Mouse (Mus musculus) embryonic facial prominence, embryonic 12.5 days (tissue): ENCODE results near the gene Parp1. TPM values are rescaled to one million over a fixed set of nuclear protein-coding genes. Genes with fewer than 3 reads are reported as not detected.

Source experiments
- ATAC-seq: fragments of 200-750 bp; cut with Nextera tagmentation; 2 replicates; pipeline ENCODE4 v1.8.0; 2017; ENCODE audit not compliant: insufficient number of reproducible peaks, insufficient read depth, low FRiP score, low TSS enrichment
- H3K27ac ChIP-seq: fragments of 300-500 bp; sonication (generic); 2 replicates; pipeline ENCODE4 v1.5.1; 2016; ENCODE audit warnings: mild to moderate bottlenecking
- H3K27me3 ChIP-seq: fragments of 300-500 bp; sonication (generic); 2 replicates; pipeline ENCODE4 v1.6.1; 2016; ENCODE audit warnings: mild to moderate bottlenecking, moderate library complexity
- H3K36me3 ChIP-seq: fragments of 300-500 bp; sonication (generic); 2 replicates; pipeline ENCODE4 v1.6.1; 2016; ENCODE audit warnings: mild to moderate bottlenecking
- H3K4me1 ChIP-seq: fragments of 300-500 bp; sonication (generic); 2 replicates; pipeline ENCODE4 v1.6.1; 2016
- H3K4me2 ChIP-seq: fragments of 300-500 bp; sonication (generic); replicated peaks from 2 replicates; pipeline ENCODE4 v1.6.1; 2016; ENCODE audit warnings: mild to moderate bottlenecking, moderate library complexity
- H3K4me3 ChIP-seq: fragments of 300-500 bp; sonication (generic); 2 replicates; pipeline ENCODE4 v1.5.1; 2016; ENCODE audit warnings: mild to moderate bottlenecking
- H3K9ac ChIP-seq: fragments of 300-500 bp; sonication (generic); 2 replicates; pipeline ENCODE4 v1.6.1; 2016; ENCODE audit warnings: mild to moderate bottlenecking, moderate library complexity
- H3K9me3 ChIP-seq: fragments of 300-500 bp; sonication (generic); 2 replicates; pipeline ENCODE4 v1.6.1; 2016; ENCODE audit warnings: mild to moderate bottlenecking, moderate library complexity
- WGBS: fragments of 180-500 bp; shearing (Covaris S2); methylation state at CpG from one replicate; pipeline ENCODE4 v1.1.7; 2016; 5-methylcytosine and 5-hydroxymethylcytosine counted together
- microRNA-seq: library from miRNA; unstranded; fragments of <30 nt; microRNA quantifications from one replicate; pipeline ENCODE4, GENCODE M21; 2017
- polyA plus RNA-seq: library from polyadenylated mRNA; unstranded; fragments of >200 nt; fragmentation: Nextera tagmentation; extraction: Ambion mirVana; gene quantifications from 2 replicates; pipeline ENCODE4 v1.2.1, GENCODE M21; 2016

The Parp1 gene
- polyA plus RNA-seq, 1 experiment from 2014 or later, result 177 TPM

DNA sequence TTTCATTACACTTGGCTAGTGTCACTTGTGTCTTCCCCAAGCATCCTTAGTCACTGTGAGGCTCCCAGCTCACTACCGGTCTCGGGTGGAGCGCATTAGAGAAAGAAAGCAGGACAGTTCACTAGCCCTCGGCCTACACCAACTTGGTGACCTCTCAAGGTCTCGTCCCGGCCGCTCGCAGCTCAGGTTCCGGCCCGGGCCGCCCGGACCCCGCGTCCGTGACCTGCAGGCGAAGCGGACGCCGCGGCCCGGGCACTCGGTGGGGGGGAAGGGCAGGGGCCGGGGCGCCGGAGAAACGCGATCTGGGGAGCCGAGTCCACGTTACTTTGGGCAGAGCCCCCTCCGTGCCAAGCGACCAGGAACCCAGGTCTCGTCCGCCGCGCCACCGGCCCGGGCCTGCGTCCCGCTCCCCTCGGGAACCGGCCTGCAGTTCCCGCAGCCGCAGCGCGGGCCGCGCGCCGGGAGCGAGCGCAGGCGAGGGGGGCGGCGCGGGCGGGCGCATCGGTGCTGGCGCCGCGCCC, 71.9 kb downstream of the Parp1 start:
- H3K27ac ChIP-seq, result peak overlapping the region; percentile 95
- under 1% methylated on average over 42 of the region's 61 CpGs for WGBS
- peak; percentile 7; the same call in 1 of the 2 replicates for ATAC-seq
- peak overlapping the region; percentile 97 for H3K9ac ChIP-seq
- H3K4me1 ChIP-seq, result peaks cover 22% of the 10 kb centered on the region
- H3K4me3 ChIP-seq, result peak overlapping the region; percentile 96
- H3K9me3 ChIP-seq, result no peaks in the 10 kb centered on the region
- H3K27me3 ChIP-seq, result no peaks in the 10 kb centered on the region
- H3K4me2 ChIP-seq, result peak overlapping the region; percentile 81
- no peaks in the 10 kb centered on the region for H3K36me3 ChIP-seq

DNA sequence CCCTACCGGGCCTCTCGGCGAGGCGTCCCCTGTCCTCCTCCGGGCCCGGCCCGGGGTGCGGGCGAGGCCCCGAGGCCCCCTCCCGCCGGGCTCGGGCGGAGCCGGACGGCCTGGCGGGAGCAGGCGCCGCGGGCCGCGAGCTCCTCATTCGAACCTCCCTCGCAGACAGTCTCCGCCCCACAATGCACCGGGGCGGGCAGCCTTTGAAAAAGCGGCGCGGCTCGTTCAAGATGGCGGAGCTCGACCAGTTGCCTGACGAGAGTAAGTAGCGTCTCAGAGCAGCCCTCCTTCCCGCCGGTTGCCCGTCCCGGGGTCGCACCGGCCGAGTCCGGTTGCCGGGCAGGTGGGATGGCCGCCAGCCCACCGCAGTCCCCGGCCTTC, 72.4 kb downstream of the Parp1 start, which contains the start of gene Lin9:
Gene Lin9 (plus strand): TSS at position 14 of the 381 bp plus-strand sequence.
- H3K4me3 ChIP-seq, result peak within 1 kb of the TSS; percentile 96
- peak; percentile 85 for ATAC-seq
- H3K9ac ChIP-seq, result peak within 1 kb of the TSS; percentile 97
- H3K27me3 ChIP-seq, result no peaks in the 10 kb centered on the region
- peak within 1 kb of the TSS; percentile 95 for H3K27ac ChIP-seq
- H3K9me3 ChIP-seq, result no peaks in the 10 kb centered on the region
- under 1% methylated on average over 41 of the region's 47 CpGs for WGBS
- no peaks in the 10 kb centered on the region for H3K36me3 ChIP-seq
- H3K4me2 ChIP-seq, result peak within 1 kb of the TSS; percentile 81
- peaks cover 25% of the 10 kb centered on the region for H3K4me1 ChIP-seq

DNA sequence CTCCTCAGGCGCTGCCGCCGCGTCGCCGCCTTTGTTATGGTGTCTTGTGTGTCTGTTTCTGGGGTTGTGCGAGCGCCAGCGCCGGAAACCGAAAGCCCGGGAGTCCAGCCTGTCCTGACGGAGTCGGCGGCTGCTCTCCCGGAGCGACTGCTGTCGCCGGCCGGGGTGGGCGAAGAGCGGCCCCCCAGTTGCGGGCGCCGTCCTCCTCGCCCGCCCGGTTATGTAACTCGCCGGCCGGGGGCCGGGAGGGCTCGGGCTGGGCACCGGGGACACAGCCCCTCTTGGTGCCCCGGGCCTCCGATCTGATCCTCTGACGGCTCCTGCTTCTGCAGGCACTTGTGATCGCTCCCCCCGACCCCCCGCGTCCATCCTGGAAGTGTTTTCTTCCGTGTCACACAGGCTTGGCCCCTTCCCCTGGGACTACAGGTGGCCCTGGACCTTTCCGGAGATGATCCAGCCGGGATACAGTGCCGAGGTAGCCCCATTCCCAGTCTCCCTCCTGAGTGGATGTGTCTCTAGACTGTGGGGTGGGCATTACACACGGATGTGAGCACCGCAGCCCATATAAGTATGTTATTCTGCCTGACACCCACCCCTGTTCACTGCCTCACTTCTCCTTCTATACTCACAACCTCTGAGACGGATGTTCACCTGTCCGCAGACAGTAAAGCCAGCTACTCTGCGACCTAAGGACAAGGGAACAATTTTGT, 72.9 kb downstream of the Parp1 start:
- H3K36me3 ChIP-seq, result no peaks in the 10 kb centered on the region
- peak overlapping the region; percentile 81 for H3K4me2 ChIP-seq
- peaks cover 25% of the 10 kb centered on the region for H3K4me1 ChIP-seq
- peak overlapping the region; percentile 96 for H3K4me3 ChIP-seq
- peak overlapping the region; percentile 95 for H3K27ac ChIP-seq
- peak; percentile 72 for ATAC-seq
- peak overlapping the region; percentile 97 for H3K9ac ChIP-seq
- WGBS, result 3% methylated on average over 49 of the region's 50 CpGs
- no peaks in the 10 kb centered on the region for H3K27me3 ChIP-seq
- no peaks in the 10 kb centered on the region for H3K9me3 ChIP-seq

DNA sequence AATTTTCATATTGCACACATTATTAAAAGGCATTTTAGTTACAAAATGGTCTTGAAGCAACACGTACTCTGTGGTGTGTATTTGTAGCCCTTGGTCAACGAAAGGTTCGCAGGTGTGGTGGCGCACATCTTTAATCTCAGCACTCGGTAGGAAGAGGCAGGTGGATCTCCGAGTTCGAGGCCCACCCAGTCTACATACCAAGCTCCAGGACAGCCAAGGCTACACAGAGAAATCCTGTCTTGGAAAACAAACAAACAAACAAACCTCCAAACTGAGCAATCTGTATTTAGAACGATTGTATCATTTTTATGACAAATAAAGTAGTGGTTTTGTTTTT, 73.5 kb downstream of the Parp1 start:
- Histone ChIP-seq H3K4me1 (peaks cover 25% of the 10 kb centered on the region), H3K9me3 (no peaks in the 10 kb centered on the region), H3K9ac (peak overlapping the region; percentile 97), H3K27ac (no peak overlapping the region), H3K36me3 (no peaks in the 10 kb centered on the region), H3K27me3 (no peaks in the 10 kb centered on the region), H3K4me2 (peak overlapping the region; percentile 81), H3K4me3 (peak overlapping the region; percentile 96)
- no peak for ATAC-seq
- 82% methylated on average over 8 of the region's 8 CpGs for WGBS

Small RNAs within 50 kb of the gene (microRNA-seq; reads per million reads assigned to microRNA genes)
- not detected for gene Mir6904

Other genes with a start within 250 kb of the Parp1 start
- gene Itpkb, start 238.4 kb upstream of the Parp1 start, polyA plus RNA-seq, result 12.8 and 13.3 TPM in 2 replicates
- gene Stum, start 85.4 kb upstream of the Parp1 start, polyA plus RNA-seq, result 1.5 and 1.8 TPM in 2 replicates
- 22.6 and 24.2 TPM in 2 replicates for gene Lin9, start 72.2 kb downstream of the Parp1 start, polyA plus RNA-seq
- 0.15 and 0.38 TPM in 2 replicates for gene Mixl1, start 128.1 kb downstream of the Parp1 start, polyA plus RNA-seq
- gene Acbd3, start 157.1 kb downstream of the Parp1 start, polyA plus RNA-seq, result 27.8 and 29.2 TPM in 2 replicates
- 3,184 and 3,209 TPM in 2 replicates for gene H3f3a, start 245.0 kb downstream of the Parp1 start, polyA plus RNA-seq